Comparison of ENCODE assay signal across 18 mouse cellular contexts in the genomic region with DNA sequence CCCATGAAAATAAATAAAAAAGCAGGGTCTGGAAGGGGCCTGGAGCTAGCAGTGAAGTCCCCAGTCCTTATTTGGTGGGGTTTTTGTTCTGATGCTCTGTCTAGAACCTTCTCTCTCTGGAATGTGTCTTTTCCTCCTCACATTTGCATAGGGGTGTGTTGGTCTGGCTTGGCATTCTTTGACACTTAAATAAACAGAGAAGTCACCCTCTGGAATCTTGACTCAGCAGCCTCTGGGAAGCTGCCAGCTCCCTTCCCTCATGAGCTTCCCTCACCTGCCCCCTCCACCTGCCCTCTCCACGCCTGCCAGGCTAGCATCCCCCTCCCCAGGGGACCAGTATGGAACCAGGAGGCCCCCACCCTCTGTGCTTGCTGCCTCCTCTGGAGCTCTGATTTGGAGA. TPM values are rescaled to one million over a fixed set of nuclear protein-coding genes. Genes with fewer than 3 reads are reported as not detected.
DNase-seq lines count a peak whose midpoint lies in the region; ATAC-seq and TF ChIP-seq lines count a peak whose summit lies in the region.
"Had no signal": no experiment of that assay in that cellular context is flagged by ENCODE, and none has a peak within 500 bp of the region (broad histone marks: within the 10 kb centered on the region; RNA-seq: fewer than 3 reads in every experiment).

No protein-coding gene starts in this region.

- WGBS in intestine, embryonic 16.5 days: 45% methylated on average over 1 of the region's 1 CpGs
- 52% methylated on average over 1 of the region's 1 CpGs for WGBS in intestine, embryonic 15.5 days

- peak; percentile 68 for DNase-seq in ES-CJ7 (ENCODE audit: low read depth, low spot score)
- DNase-seq in lung, postnatal 4 days: peak; percentile 43 to 75
- DNase-seq in MN1 (ENCODE audit: low spot score): no peak
- no peak for DNase-seq in cerebellum, postnatal 14 days
- DNase-seq: gastrocnemius, postnatal 36 days; heart, postnatal 4 days; thymus, postnatal 25 days had no signal

- no peak overlapping the region for H3K4me2 ChIP-seq in intestine, embryonic 16.5 days (ENCODE audit: low read depth, low read length)
- H3K4me2 ChIP-seq in intestine, embryonic 15.5 days (replicated peaks): no peak overlapping the region
- H3K4me2 ChIP-seq: embryonic facial prominence, embryonic 12.5 days; heart, embryonic 12.5 days; neural tube, embryonic 15.5 days had no signal

- H3K27me3 ChIP-seq in intestine, embryonic 16.5 days (replicated peaks; ENCODE audit: control insufficient read depth, insufficient read depth, low read length): no peaks in the 10 kb centered on the region
- no peaks in the 10 kb centered on the region for H3K27me3 ChIP-seq in intestine, embryonic 15.5 days (replicated peaks)
- H3K27me3 ChIP-seq: embryonic facial prominence, embryonic 12.5 days; neural tube, embryonic 15.5 days had no signal

- 0 out of 2 replicates have a peak, but pooled peaks have one; percentile 4 for ATAC-seq in intestine, embryonic 16.5 days
- ATAC-seq in intestine, embryonic 15.5 days: no peak
- ATAC-seq: inflammation-experienced regulatory T-cells, adult 6 months had no signal

- no peak for TF ChIP-seq CTCF in embryonic fibroblast, embryonic 13.5 days (IDR thresholded peaks at IDR 0.05; ENCODE audit: borderline replicate concordance, insufficient read depth, low read length)

- H3K9me3 ChIP-seq in intestine, embryonic 16.5 days (ENCODE audit: control insufficient read depth, low read length): no peaks in the 10 kb centered on the region
- no peaks in the 10 kb centered on the region for H3K9me3 ChIP-seq in intestine, embryonic 15.5 days
- H3K9me3 ChIP-seq: embryonic facial prominence, embryonic 12.5 days; forebrain, embryonic 10.5 days; heart, embryonic 12.5 days; midbrain, embryonic 10.5 days; neural tube, embryonic 15.5 days had no signal

- peak overlapping the region; percentile 6; the same call in 1 of the 2 replicates for H3K27ac ChIP-seq in intestine, embryonic 16.5 days (ENCODE audit: low read length)
- H3K27ac ChIP-seq in intestine, embryonic 15.5 days: no peak overlapping the region
- peak overlapping the region; percentile 91 for H3K27ac ChIP-seq in embryonic fibroblast, embryonic 13.5 days (ENCODE audit: insufficient read depth, low read length)
- H3K27ac ChIP-seq: embryonic facial prominence, embryonic 12.5 days; kidney, postnatal 0 days; midbrain, embryonic 10.5 days; neural tube, embryonic 15.5 days had no signal

- no peak overlapping the region for H3K4me3 ChIP-seq in intestine, embryonic 16.5 days (ENCODE audit: low read length)
- no peak overlapping the region for H3K4me3 ChIP-seq in intestine, embryonic 15.5 days (replicated peaks)
- no peak overlapping the region for H3K4me3 ChIP-seq in embryonic fibroblast, embryonic 13.5 days (ENCODE audit: insufficient read depth, low read length)
- H3K4me3 ChIP-seq: embryonic facial prominence, embryonic 12.5 days; forebrain, embryonic 10.5 days; heart, embryonic 12.5 days; midbrain, embryonic 10.5 days; neural tube, embryonic 15.5 days had no signal

- TF ChIP-seq POLR2A in embryonic fibroblast, embryonic 13.5 days (IDR thresholded peaks at IDR 0.05; ENCODE audit: low read depth, low read length): no peak

- H3K36me3 ChIP-seq in intestine, embryonic 16.5 days (ENCODE audit: control insufficient read depth, insufficient read depth, low read length): no peaks in the 10 kb centered on the region
- no peaks in the 10 kb centered on the region for H3K36me3 ChIP-seq in intestine, embryonic 15.5 days
- H3K36me3 ChIP-seq: embryonic facial prominence, embryonic 12.5 days; forebrain, embryonic 10.5 days; heart, embryonic 12.5 days; midbrain, embryonic 10.5 days; neural tube, embryonic 15.5 days had no signal

- H3K4me1 ChIP-seq in intestine, embryonic 16.5 days (ENCODE audit: control insufficient read depth, insufficient read depth, low read length): peaks cover 26% of the 10 kb centered on the region
- peaks cover 8% of the 10 kb centered on the region for H3K4me1 ChIP-seq in intestine, embryonic 15.5 days (replicated peaks)
- H3K4me1 ChIP-seq in embryonic fibroblast, embryonic 13.5 days (ENCODE audit: control insufficient read depth, insufficient read depth, low read length): 0 out of 2 replicates have a peak, but pooled peaks cover 6% of the 10 kb centered on the region
- H3K4me1 ChIP-seq: embryonic facial prominence, embryonic 12.5 days; heart, embryonic 12.5 days; neural tube, embryonic 15.5 days had no signal

- H3K9ac ChIP-seq in intestine, embryonic 16.5 days (ENCODE audit: low read depth, low read length): no peak overlapping the region
- H3K9ac ChIP-seq in intestine, embryonic 15.5 days: no peak overlapping the region
- H3K9ac ChIP-seq: embryonic facial prominence, embryonic 12.5 days; heart, embryonic 12.5 days; neural tube, embryonic 15.5 days had no signal

RNA-seq across cellular contexts. Expression of a gene that starts 16.0 kb away (rescaled TPM):
- not detected in 2 replicates for polyA plus RNA-seq in intestine, embryonic 16.5 days (2015; fragmentation: Nextera tagmentation; extraction: Ambion mirVana)
- not detected in 2 replicates for polyA plus RNA-seq in intestine, embryonic 15.5 days (2015; fragmentation: Nextera tagmentation; extraction: Ambion mirVana)
- polyA plus RNA-seq in embryonic fibroblast, embryonic 13.5 days (2011; ENCODE audit: insufficient read length, low read depth, missing spikeins): 0.15 TPM in 1 of 2 replicates, not detected in the other
- polyA plus RNA-seq: forebrain, embryonic 10.5 days; heart, embryonic 12.5 days; inflammation-experienced regulatory T-cells, adult 6 months; kidney, postnatal 0 days; liver, embryonic 16.5 days; midbrain, embryonic 10.5 days; neural tube, embryonic 15.5 days had no signal

RNA-seq across cellular contexts. Expression of a gene that starts 27.1 kb away (rescaled TPM):
- 29.5 and 29.9 TPM in 2 replicates for polyA plus RNA-seq in intestine, embryonic 16.5 days (2015; fragmentation: Nextera tagmentation; extraction: Ambion mirVana)
- 33.5 and 34.6 TPM in 2 replicates for polyA plus RNA-seq in intestine, embryonic 15.5 days (2015; fragmentation: Nextera tagmentation; extraction: Ambion mirVana)
- 14.4 and 19.2 TPM in 2 replicates for polyA plus RNA-seq in embryonic fibroblast, embryonic 13.5 days (2011; ENCODE audit: insufficient read length, low read depth, missing spikeins)

RNA-seq across cellular contexts. Expression of a gene that starts 42.2 kb away (rescaled TPM):
- polyA plus RNA-seq in intestine, embryonic 16.5 days (2015; fragmentation: Nextera tagmentation; extraction: Ambion mirVana): 92.9 and 93.1 TPM in 2 replicates
- polyA plus RNA-seq in intestine, embryonic 15.5 days (2015; fragmentation: Nextera tagmentation; extraction: Ambion mirVana): 78.6 and 85.0 TPM in 2 replicates
- polyA plus RNA-seq in embryonic fibroblast, embryonic 13.5 days (2011; ENCODE audit: insufficient read length, low read depth, missing spikeins): 62.1 and 65.0 TPM in 2 replicates

RNA-seq across cellular contexts. Expression of a gene that starts 47.6 kb away (rescaled TPM):
- 33.3 and 34.0 TPM in 2 replicates for polyA plus RNA-seq in intestine, embryonic 16.5 days (2015; fragmentation: Nextera tagmentation; extraction: Ambion mirVana)
- 23.1 and 29.0 TPM in 2 replicates for polyA plus RNA-seq in intestine, embryonic 15.5 days (2015; fragmentation: Nextera tagmentation; extraction: Ambion mirVana)
- polyA plus RNA-seq in embryonic fibroblast, embryonic 13.5 days (2011; ENCODE audit: insufficient read length, low read depth, missing spikeins): 2.8 and 5.3 TPM in 2 replicates

RNA-seq across cellular contexts. Expression of a gene that starts 51.6 kb away (rescaled TPM):
- polyA plus RNA-seq in intestine, embryonic 16.5 days (2015; fragmentation: Nextera tagmentation; extraction: Ambion mirVana): 4.6 and 6.7 TPM in 2 replicates
- 1.3 and 2.5 TPM in 2 replicates for polyA plus RNA-seq in intestine, embryonic 15.5 days (2015; fragmentation: Nextera tagmentation; extraction: Ambion mirVana)
- polyA plus RNA-seq in embryonic fibroblast, embryonic 13.5 days (2011; ENCODE audit: insufficient read length, low read depth, missing spikeins): not detected in 2 replicates
- polyA plus RNA-seq: embryonic facial prominence, embryonic 12.5 days; forebrain, embryonic 10.5 days; heart, embryonic 12.5 days; inflammation-experienced regulatory T-cells, adult 6 months; midbrain, embryonic 10.5 days; neural tube, embryonic 15.5 days had no signal

Comparison
In these comparisons a context has a peak if more than half of its experiments do, and no peak if none do; other contexts are left out.
1. DNase-seq: peak in ES-CJ7 (single experiment) and lung, postnatal 4 days (2 of 2); none in MN1 (single experiment) and cerebellum, postnatal 14 days (0 of 2).